Mouse (Mus musculus) neural tube, embryonic 10.5 days (tissue): Measurements from ENCODE around the gene Med12l.

Source experiments
- DNase-seq: peaks from one replicate; pipeline ENCODE4 v3.0.0-alpha.2; 2017; ENCODE audit warnings: low spot score; ENCODE audit errors: extremely low spot score

Med12l gene

GRCm38 (mm10) chr3:59185662-59186061 lies 180.0 kb downstream of the Med12l start:
- no peak for DNase-seq

GRCm38 (mm10) chr3:59187336-59187735 lies 181.7 kb downstream of the Med12l start:
- no peak for DNase-seq

GRCm38 (mm10) chr3:59191674-59192073 lies 186.0 kb downstream of the Med12l start:
- DNase-seq = no peak

- DNase-seq = no peak
These were observed 188.5 kb downstream of the Med12l start for GRCm38 (mm10) chr3:59194099-59194498.

GRCm38 (mm10) chr3:59194938-59195337 lies 189.3 kb downstream of the Med12l start, which contains the start of gene Gpr87:
Gpr87 (minus strand) TSS chr3:59195104.
- no peak for DNase-seq

- DNase-seq = no peak
These were observed 191.8 kb downstream of the Med12l start for GRCm38 (mm10) chr3:59197329-59197948.

- DNase-seq = no peak
These were observed 198.3 kb downstream of the Med12l start for GRCm38 (mm10) chr3:59203802-59204520.

GRCm38 (mm10) chr3:59204719-59205503 lies 199.3 kb downstream of the Med12l start:
- DNase-seq = no peak

GRCm38 (mm10) chr3:59205941-59206340 lies 200.3 kb downstream of the Med12l start:
- no peak for DNase-seq

GRCm38 (mm10) chr3:59208650-59209548 lies 203.3 kb downstream of the Med12l start:
- peak; percentile 26 for DNase-seq

- DNase-seq = no peak
These were observed 204.5 kb downstream of the Med12l start for GRCm38 (mm10) chr3:59210089-59210488.

- no peak for DNase-seq
These were observed 205.1 kb downstream of the Med12l start, which contains the start of gene P2ry13 for GRCm38 (mm10) chr3:59210727-59211126. P2ry13 (minus strand) TSS chr3:59210882.

- DNase-seq = no peak
These were observed 206.2 kb downstream of the Med12l start for GRCm38 (mm10) chr3:59211784-59212183.

- DNase-seq = no peak
These were observed 206.8 kb downstream of the Med12l start for GRCm38 (mm10) chr3:59212404-59212803.

GRCm38 (mm10) chr3:59217211-59217610 lies 211.6 kb downstream of the Med12l start:
- no peak for DNase-seq

- no peak for DNase-seq
These were observed 213.7 kb downstream of the Med12l start for GRCm38 (mm10) chr3:59219326-59219725.

- DNase-seq = no peak
These were observed 216.7 kb downstream of the Med12l start for GRCm38 (mm10) chr3:59222303-59222702.

- DNase-seq = no peak
These were observed 219.8 kb downstream of the Med12l start for GRCm38 (mm10) chr3:59225411-59225810.

GRCm38 (mm10) chr3:59227696-59228095 lies 222.1 kb downstream of the Med12l start:
- no peak for DNase-seq

- DNase-seq = no peak
These were observed 223.3 kb downstream of the Med12l start for GRCm38 (mm10) chr3:59228730-59229551.
